Mouse (Mus musculus) neural tube, embryonic 15.5 days (tissue): Measurements from ENCODE around the gene Bax. TPM values are rescaled to one million over a fixed set of nuclear protein-coding genes. Genes with fewer than 3 reads are reported as not detected.

ENCODE experiments used
- ATAC-seq: fragments of 200-750 bp; cut with Nextera tagmentation; 2 replicates; pipeline ENCODE4 v1.8.0; 2017; ENCODE audit warnings: mild to moderate bottlenecking, moderate TSS enrichment, moderate library complexity; ENCODE audit not compliant: low FRiP score
- H3K27ac ChIP-seq: fragments of 300-500 bp; sonication (generic); replicated peaks from 2 replicates; pipeline ENCODE4 v1.5.1; 2015; ENCODE audit warnings: mild to moderate bottlenecking, inconsistent platforms
- H3K27me3 ChIP-seq: fragments of 300-500 bp; sonication (generic); replicated peaks from 2 replicates; pipeline ENCODE4 v1.6.1; 2015; ENCODE audit warnings: inconsistent platforms
- H3K36me3 ChIP-seq: fragments of 300-500 bp; sonication (generic); 2 replicates; pipeline ENCODE4 v1.6.1; 2015; ENCODE audit warnings: inconsistent platforms
- H3K4me1 ChIP-seq: fragments of 300-500 bp; sonication (generic); 2 replicates; pipeline ENCODE4 v1.6.1; 2015; ENCODE audit warnings: inconsistent platforms
- H3K4me2 ChIP-seq: fragments of 300-500 bp; sonication (generic); 2 replicates; pipeline ENCODE4 v1.6.1; 2015; ENCODE audit warnings: inconsistent platforms, mild to moderate bottlenecking, moderate library complexity
- H3K4me3 ChIP-seq: fragments of 300-500 bp; sonication (generic); replicated peaks from 2 replicates; pipeline ENCODE4 v1.5.1; 2015; ENCODE audit warnings: mild to moderate bottlenecking, inconsistent platforms
- H3K9ac ChIP-seq: fragments of 300-500 bp; sonication (generic); replicated peaks from 2 replicates; pipeline ENCODE4 v1.6.1; 2015; ENCODE audit warnings: mild to moderate bottlenecking, inconsistent platforms
- H3K9me3 ChIP-seq: fragments of 300-500 bp; sonication (generic); replicated peaks from 2 replicates; pipeline ENCODE4 v1.6.1; 2016; ENCODE audit warnings: inconsistent platforms
- WGBS: fragments of 180-500 bp; shearing (Covaris S2); methylation state at CpG from one replicate; pipeline ENCODE4 v1.1.7; 2015; ENCODE audit warnings: mixed read lengths; 5-methylcytosine and 5-hydroxymethylcytosine counted together
- polyA plus RNA-seq: library from polyadenylated mRNA; unstranded; fragments of >200 nt; fragmentation: Nextera tagmentation; extraction: Ambion mirVana; gene quantifications from 2 replicates; pipeline ENCODE4 v1.2.1, GENCODE M21; 2015

Gene Bax
- 224 and 236 TPM in 2 replicates for polyA plus RNA-seq

DNA sequence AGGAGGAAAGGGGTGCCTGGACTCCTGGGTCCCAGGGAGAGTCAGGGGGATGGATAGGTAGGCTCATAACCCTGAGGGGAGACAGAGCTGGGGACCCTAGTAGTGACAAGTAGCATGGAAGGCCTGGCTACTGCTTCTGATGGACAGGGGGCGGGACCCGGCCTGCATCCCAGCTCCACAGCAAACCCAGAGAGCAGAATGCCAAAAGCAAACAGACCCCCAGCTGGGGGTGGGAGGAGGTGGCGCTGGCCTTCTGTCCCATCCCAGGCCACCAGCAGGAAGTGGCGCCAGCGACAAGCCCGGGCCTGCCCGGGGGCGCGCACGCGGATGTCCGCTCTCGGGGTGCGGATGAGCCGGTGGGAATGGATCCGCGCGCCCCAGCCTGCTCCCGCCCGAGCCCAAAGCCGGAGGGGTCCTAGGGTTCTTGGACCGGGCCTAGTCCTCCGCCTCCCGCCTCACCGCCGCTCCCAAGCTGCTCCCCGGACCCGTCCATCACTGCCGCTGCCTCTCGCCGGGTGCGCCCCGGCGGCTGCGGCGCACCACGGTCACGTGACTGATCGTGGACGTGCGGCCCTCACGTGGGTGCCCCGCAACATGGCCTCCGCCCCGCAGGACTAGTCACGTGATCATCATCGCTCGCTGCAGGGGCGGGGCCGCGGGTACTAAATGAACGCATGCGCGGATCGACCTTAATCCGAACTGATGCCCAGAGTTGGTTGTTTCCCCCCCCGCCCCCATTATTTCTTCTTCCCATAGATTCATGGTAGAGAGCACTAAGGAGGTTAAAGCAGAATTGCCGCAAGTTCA is at the start of gene Bax:
Gene Bax, minus strand, starts transcription at position 616 of the 807 bp plus-strand sequence.
- Histone ChIP-seq H3K9ac (peak within 1 kb of the TSS; percentile 89), H3K4me1 (peaks cover 40% of the 10 kb centered on the region), H3K4me3 (peak within 1 kb of the TSS; percentile 79), H3K36me3 (peaks cover 30% of the 10 kb centered on the region), H3K27me3 (no peaks in the 10 kb centered on the region), H3K4me2 (peak within 1 kb of the TSS; percentile 96), H3K27ac (peak within 1 kb of the TSS; percentile 80), H3K9me3 (no peaks in the 10 kb centered on the region)
- ATAC-seq: peak; percentile 86
- WGBS: under 1% methylated on average over 57 of the region's 58 CpGs

DNA sequence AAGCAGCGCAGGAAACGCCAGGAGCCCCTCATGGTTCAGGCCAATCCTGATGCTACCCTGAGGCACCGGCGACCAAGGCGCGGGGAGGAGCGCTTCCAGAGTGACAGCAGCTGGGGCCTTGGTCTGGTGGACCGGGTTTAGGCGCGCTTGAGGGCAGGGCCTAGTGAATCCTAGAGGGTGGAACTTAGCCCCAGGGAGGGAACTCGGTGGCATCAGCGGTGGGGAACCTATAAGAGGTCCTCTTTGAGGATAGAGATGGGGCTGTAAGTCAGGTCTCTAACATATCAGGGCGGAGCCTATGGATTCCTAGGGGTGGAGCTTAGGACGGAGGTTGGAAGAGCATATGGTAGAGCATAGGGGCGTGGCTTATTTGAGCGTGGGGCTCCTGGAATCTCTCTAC is 48.7 kb upstream of the Bax start:
- WGBS: 33% methylated on average over 16 of the region's 16 CpGs
- H3K9me3 ChIP-seq: no peaks in the 10 kb centered on the region
- no peak overlapping the region for H3K4me3 ChIP-seq
- ATAC-seq: no peak
- H3K27me3 ChIP-seq: no peaks in the 10 kb centered on the region
- H3K27ac ChIP-seq: no peak overlapping the region
- H3K36me3 ChIP-seq: no peaks in the 10 kb centered on the region
- H3K4me2 ChIP-seq: no peak overlapping the region
- H3K4me1 ChIP-seq: no peaks in the 10 kb centered on the region
- H3K9ac ChIP-seq: no peak overlapping the region

DNA sequence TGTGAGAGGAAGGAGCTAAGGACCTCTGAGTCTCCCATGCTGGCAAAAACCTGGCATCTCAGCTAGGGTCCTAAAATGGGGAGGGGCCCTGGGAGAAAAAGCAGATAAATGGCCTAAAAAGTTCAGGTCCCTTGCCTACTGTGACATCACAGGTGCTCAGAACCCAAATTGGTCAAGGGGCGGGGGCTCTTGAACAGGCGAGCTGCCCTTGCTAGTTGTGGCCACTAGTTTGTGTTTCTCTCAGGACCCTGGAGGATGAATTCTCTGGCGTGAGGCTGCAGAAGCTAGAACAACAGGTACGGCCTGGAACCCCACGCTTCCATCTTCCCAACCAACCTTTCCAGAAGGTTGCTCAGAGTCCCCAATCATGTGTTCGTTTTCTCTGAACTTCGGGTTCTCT is 47.7 kb upstream of the Bax start:
- Histone ChIP-seq H3K9me3 (no peaks in the 10 kb centered on the region), H3K27ac (no peak overlapping the region), H3K36me3 (no peaks in the 10 kb centered on the region), H3K4me1 (peaks cover 3% of the 10 kb centered on the region), H3K4me3 (no peak overlapping the region), H3K27me3 (no peaks in the 10 kb centered on the region), H3K9ac (no peak overlapping the region), H3K4me2 (no peak overlapping the region)
- no peak for ATAC-seq
- WGBS: 89% methylated on average over 7 of the region's 7 CpGs

DNA sequence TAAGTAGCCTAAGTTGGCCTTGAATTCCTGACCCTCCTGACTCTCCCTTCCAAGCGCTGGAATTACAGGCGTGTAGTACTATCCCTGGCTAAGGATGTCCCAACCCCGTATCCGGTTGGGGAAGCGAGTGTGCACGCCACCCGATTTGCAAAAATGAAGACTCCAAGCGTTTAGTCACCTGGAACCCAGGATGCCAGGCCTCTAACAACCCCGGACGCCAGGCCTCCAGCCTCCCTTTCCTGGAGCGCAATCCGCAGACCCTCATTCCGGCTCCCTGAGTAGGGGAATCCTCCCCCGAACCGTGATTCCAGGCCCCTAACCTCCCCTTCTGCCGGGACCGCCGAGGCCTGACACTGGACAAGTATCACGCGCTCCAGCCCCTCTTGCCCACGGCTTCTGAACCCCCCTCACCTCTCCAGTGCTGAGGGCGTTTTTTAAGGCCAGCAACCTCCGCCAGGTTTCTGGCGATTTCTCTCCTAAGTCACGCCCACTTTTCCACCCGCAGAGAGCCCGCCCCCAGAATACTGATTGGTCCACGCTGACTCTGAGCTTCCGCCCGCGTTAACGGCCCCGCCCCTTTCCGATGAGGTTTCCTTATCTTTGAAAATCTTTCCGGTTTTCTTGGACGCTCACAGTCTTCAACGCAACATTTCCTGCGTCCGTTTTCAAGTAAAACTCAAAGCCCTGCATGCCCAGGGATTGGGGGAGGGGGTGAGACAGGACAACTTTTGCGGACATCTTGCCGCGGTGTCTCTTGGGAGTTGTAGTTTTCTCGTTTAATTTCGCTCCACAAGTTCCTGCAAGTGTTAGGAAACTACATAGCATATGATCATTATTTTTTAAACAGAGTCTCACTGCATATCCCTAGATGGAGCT is 43.5 kb upstream of the Bax start, which contains the start of gene Nucb1:
Gene Nucb1, minus strand, starts transcription at position 495 of the 876 bp plus-strand sequence.
- Histone ChIP-seq H3K27ac (peak within 1 kb of the TSS; percentile 90), H3K9me3 (no peaks in the 10 kb centered on the region), H3K4me1 (peaks cover 19% of the 10 kb centered on the region), H3K4me2 (peak within 1 kb of the TSS; percentile 97), H3K36me3 (peaks cover 24% of the 10 kb centered on the region), H3K27me3 (no peaks in the 10 kb centered on the region), H3K4me3 (peak within 1 kb of the TSS; percentile 84), H3K9ac (peak within 1 kb of the TSS; percentile 86)
- WGBS: under 1% methylated on average over 44 of the region's 44 CpGs
- peak; percentile 93 for ATAC-seq

DNA sequence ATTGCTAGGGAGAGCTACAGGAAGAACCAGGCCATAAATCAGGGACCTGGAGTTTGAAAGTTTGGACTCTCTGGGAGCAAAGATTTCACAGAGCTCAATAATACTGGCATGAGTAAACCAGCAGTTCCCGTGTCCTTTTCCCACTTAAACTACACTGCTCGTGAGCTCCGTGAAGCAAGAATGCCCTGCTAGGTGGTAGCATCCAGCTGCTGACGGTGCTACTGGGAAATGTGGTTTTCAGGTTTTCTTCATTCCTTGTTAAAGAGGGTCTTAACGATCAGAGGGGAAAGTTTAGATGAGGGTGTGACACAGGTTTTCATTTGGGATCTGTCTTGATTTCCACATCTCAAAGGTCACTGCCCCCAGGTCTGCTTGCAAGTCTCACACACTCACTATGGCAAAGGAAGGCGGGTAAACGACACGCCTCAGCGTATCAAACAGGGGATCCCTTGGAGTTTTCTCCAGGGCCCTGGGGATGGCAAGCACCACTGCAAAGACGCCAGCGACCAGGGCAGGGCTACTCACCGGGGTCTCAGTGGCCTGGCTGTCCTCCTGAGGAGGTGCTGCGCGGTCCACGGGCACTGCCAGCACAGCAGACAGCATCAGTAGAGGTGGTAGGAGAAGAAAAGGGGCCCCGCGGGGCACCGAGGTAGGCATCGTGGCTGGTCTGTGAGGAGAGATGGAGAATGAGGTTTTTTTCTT is 42.6 kb upstream of the Bax start:
- Histone ChIP-seq H3K4me3 (peak overlapping the region; percentile 84), H3K4me2 (peak overlapping the region; percentile 97), H3K9ac (peak overlapping the region; percentile 86), H3K4me1 (peaks cover 19% of the 10 kb centered on the region), H3K9me3 (no peaks in the 10 kb centered on the region), H3K36me3 (peaks cover 26% of the 10 kb centered on the region), H3K27ac (peak overlapping the region; percentile 90; the same call in 1 of the 2 replicates), H3K27me3 (no peaks in the 10 kb centered on the region)
- ATAC-seq: peak; percentile 23; the same call in 1 of the 2 replicates
- 31% methylated on average over 19 of the region's 19 CpGs for WGBS

DNA sequence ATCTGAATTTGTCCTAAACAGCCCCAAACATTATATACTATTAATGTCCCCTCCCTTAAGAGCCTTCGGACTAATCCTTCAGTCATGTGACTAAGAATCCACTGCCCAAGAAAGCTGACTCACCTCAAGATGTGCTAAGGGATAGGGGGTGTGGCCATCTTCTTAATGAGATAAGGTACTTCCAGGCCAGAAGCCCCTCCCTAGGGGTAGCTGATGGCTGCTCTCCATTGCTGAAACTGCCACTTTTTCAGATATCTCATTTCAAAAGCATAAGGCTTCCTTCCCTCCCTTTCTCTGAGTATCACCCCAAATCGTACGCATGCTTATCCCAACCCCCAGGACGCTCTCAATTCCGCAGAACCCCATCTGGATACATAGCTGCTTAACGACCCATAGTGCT is 41.9 kb upstream of the Bax start:
- peaks cover 26% of the 10 kb centered on the region for H3K36me3 ChIP-seq
- H3K9me3 ChIP-seq: no peaks in the 10 kb centered on the region
- peak overlapping the region; percentile 97 for H3K4me2 ChIP-seq
- WGBS: 78% methylated on average over 6 of the region's 6 CpGs
- no peak for ATAC-seq
- H3K27me3 ChIP-seq: no peaks in the 10 kb centered on the region
- H3K4me3 ChIP-seq: peak overlapping the region; percentile 84
- H3K4me1 ChIP-seq: peaks cover 24% of the 10 kb centered on the region
- H3K9ac ChIP-seq: peak overlapping the region; percentile 86; the same call in 1 of the 2 replicates
- no peak overlapping the region for H3K27ac ChIP-seq

DNA sequence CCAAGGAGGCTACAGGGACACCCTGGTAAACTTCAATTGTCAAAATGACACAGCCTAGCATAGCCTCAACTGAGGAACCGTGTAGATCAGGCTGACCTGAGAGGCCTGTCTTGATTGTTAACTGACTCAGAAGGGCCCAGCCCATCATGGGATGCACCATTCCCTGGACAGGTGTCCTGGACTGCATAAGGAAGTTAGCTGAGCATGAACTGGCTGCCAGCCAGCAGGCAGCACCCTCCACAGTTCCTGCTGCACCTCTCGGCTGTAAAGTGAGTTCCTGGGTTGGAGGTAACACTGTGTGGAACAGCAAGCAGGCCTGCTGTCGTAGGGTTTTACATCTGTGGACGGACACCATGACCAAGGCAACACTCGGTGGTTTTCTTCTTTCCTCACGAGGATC is 40.9 kb upstream of the Bax start:
- no peak for ATAC-seq
- Histone ChIP-seq H3K27me3 (no peaks in the 10 kb centered on the region), H3K4me2 (no peak overlapping the region), H3K27ac (no peak overlapping the region), H3K9ac (no peak overlapping the region), H3K9me3 (no peaks in the 10 kb centered on the region), H3K36me3 (peaks cover 33% of the 10 kb centered on the region), H3K4me3 (no peak overlapping the region), H3K4me1 (peaks cover 27% of the 10 kb centered on the region)
- WGBS: 88% methylated on average over 6 of the region's 6 CpGs

DNA sequence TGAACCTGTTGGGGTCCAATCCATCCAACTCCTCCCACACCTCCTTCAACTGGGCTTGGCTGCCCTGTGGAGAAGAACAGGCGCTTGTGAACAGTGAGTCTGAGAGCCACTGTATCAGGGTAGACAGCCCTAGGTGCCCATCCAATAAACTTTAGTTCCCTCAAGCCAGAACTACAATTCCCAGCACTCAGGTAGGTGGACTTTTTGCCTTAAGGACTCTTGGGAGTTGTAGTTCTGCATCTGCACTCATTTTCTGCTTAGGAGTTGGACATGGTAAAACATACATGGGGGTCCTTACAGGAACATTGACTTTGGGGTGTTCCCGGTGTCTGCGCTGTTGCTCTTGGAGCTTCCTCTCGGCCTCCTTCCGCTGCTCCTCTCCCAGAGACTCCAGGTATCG is 31.7 kb upstream of the Bax start:
- Histone ChIP-seq H3K4me3 (no peak overlapping the region), H3K27me3 (no peaks in the 10 kb centered on the region), H3K4me2 (no peak overlapping the region), H3K4me1 (peaks cover 3% of the 10 kb centered on the region; the same call in 1 of the 2 replicates), H3K36me3 (peaks cover 93% of the 10 kb centered on the region), H3K27ac (no peak overlapping the region), H3K9me3 (no peaks in the 10 kb centered on the region), H3K9ac (no peak overlapping the region)
- no peak for ATAC-seq
- 95% methylated on average over 6 of the region's 6 CpGs for WGBS

DNA sequence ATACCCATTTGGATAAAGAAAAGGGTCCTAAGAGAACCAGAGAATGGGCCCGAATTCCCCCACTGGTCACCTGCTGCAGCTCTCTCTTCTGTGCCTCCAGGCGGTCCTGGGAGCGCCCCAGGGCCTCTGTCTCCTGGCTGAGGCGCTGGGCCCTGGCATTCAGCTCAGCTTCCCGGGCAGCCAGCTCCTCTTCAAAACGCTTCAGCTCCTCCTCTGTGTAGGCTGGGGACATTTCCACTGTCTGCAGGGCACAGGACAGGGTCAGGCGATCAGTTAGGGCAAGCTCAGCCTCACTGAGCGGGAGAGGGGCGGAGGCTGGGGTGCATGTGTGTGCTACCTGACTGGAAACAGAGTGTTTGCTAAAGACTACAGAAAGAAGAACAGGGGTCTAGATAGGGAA is 27.9 kb upstream of the Bax start:
- 90% methylated on average over 9 of the region's 9 CpGs for WGBS
- Histone ChIP-seq H3K27me3 (no peaks in the 10 kb centered on the region), H3K36me3 (peaks cover 72% of the 10 kb centered on the region), H3K9me3 (no peaks in the 10 kb centered on the region), H3K4me3 (no peak overlapping the region), H3K9ac (no peak overlapping the region), H3K4me1 (peaks cover 19% of the 10 kb centered on the region), H3K27ac (no peak overlapping the region), H3K4me2 (no peak overlapping the region)
- ATAC-seq: no peak

DNA sequence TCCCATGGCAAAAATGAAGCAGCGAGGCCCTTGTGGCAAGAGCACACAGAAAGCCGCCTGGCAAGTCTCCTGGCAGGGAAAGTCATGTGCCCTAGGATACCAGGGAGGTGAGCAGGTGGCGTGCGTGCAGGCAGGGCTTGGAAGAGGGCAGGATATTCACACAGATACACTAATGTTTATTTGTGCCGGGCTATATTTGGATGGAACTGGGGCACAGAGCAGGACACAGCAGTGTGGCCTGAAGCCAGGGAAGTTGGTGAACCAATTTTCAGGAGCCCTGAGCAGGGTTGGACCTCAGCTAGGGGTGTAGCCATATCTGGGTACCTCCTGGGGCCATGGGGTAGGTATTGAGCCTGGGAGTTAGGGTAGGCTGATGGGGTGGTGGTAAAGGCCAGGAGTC is 26.3 kb upstream of the Bax start:
- H3K27ac ChIP-seq: no peak overlapping the region

DNA sequence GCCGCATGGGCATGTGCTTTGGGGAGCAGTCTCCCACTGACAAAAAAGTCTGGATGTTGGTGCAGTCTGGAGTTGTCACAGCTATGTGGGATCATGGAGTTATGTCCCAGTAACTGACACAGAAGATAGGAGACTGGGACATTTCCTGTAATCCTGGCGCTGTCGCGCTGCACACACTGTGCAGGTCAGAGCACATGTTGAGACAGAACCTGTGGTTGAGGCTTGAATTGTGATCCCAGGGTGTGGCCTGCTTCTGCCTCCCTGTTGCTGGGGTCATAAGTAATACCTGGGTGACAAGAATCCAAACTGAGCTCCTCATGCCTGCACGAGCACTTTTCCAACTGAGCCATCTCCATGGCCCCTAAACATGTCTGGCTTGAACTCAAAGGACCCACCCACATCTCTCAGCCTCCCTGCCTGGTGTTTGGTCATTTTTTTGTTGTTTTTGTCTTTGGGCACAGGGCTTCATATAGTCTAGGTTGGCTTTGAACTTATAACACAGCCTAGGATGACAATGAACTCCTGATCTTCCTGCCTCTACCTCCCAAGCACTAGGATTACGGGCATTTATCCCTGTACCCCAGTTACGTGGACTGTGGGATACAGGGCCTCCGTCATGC is 25.6 kb upstream of the Bax start:
- ATAC-seq: no peak
- H3K27me3 ChIP-seq: no peaks in the 10 kb centered on the region
- peaks cover 37% of the 10 kb centered on the region for H3K4me1 ChIP-seq
- no peaks in the 10 kb centered on the region for H3K9me3 ChIP-seq
- no peak overlapping the region for H3K9ac ChIP-seq
- H3K27ac ChIP-seq: no peak overlapping the region
- no peak overlapping the region for H3K4me2 ChIP-seq
- H3K4me3 ChIP-seq: no peak overlapping the region
- peaks cover 50% of the 10 kb centered on the region for H3K36me3 ChIP-seq
- 96% methylated on average over 8 of the region's 8 CpGs for WGBS

More for the DNA sequence above, 26.3 kb upstream of the Bax start:
- WGBS: 92% methylated on average over 5 of the region's 5 CpGs
- Histone ChIP-seq H3K4me3 (no peak overlapping the region), H3K9ac (no peak overlapping the region), H3K4me1 (peaks cover 35% of the 10 kb centered on the region), H3K36me3 (peaks cover 56% of the 10 kb centered on the region), H3K27me3 (no peaks in the 10 kb centered on the region), H3K9me3 (no peaks in the 10 kb centered on the region), H3K4me2 (no peak overlapping the region)
- ATAC-seq: no peak
